Mouse (Mus musculus): ENCODE measurements at regions not wholly inside any gene's neighbourhood (a gene's known extent, or its start where the extent isn't known, plus 50 kb on each side); places are given as distances from the start of the nearest gene placed in this dataset.
A peak's percentile ranks its signal among the peaks of the same experiment; 100 is the strongest.

GRCm38 (mm10) chr9:61261739-61262333 is 110.3 kb upstream of the Tle3 start:
- DNase-seq (ENCODE audit: low spot score in 2 of 2): no peak

- DNase-seq (ENCODE audit: low spot score in 2 of 2): no peak
These were observed 108.8 kb upstream of the Tle3 start for GRCm38 (mm10) chr9:61263335-61263734.

GRCm38 (mm10) chr9:61265466-61265865 is 106.7 kb upstream of the Tle3 start:
- DNase-seq (ENCODE audit: low spot score in 2 of 2): no peak

GRCm38 (mm10) chr9:61266992-61267391 is 105.2 kb upstream of the Tle3 start:
- DNase-seq (ENCODE audit: low spot score in 2 of 2): no peak

GRCm38 (mm10) chr9:61267541-61267940 is 104.6 kb upstream of the Tle3 start:
- no peak for DNase-seq (ENCODE audit: low spot score in 2 of 2)

GRCm38 (mm10) chr9:61268162-61268561 is 104.0 kb upstream of the Tle3 start:
- DNase-seq (ENCODE audit: low spot score in 2 of 2): no peak

- DNase-seq (ENCODE audit: low spot score in 2 of 2): no peak
These were observed 103.5 kb upstream of the Tle3 start for GRCm38 (mm10) chr9:61268681-61269080.

GRCm38 (mm10) chr9:61269151-61269870 is 102.9 kb upstream of the Tle3 start:
- no peak for DNase-seq (ENCODE audit: low spot score in 2 of 2)

GRCm38 (mm10) chr9:61271243-61271642 is 100.9 kb upstream of the Tle3 start:
- no peak for DNase-seq (ENCODE audit: low spot score in 2 of 2)

GRCm38 (mm10) chr9:61271769-61272352 is 100.3 kb upstream of the Tle3 start:
- no peak for DNase-seq (ENCODE audit: low spot score in 2 of 2)

- no peak for DNase-seq (ENCODE audit: low spot score in 2 of 2)
These were observed 98.1 kb upstream of the Tle3 start for GRCm38 (mm10) chr9:61274020-61274419.

- DNase-seq (ENCODE audit: low spot score in 2 of 2): peak; percentile 10 to 38
These were observed 94.6 kb upstream of the Tle3 start for GRCm38 (mm10) chr9:61277369-61278215.

- DNase-seq (ENCODE audit: low spot score in 2 of 2): no peak
These were observed 93.9 kb upstream of the Tle3 start for GRCm38 (mm10) chr9:61278216-61278758.

GRCm38 (mm10) chr9:61279044-61279543 is 93.1 kb upstream of the Tle3 start:
- no peak for DNase-seq (ENCODE audit: low spot score in 2 of 2)

GRCm38 (mm10) chr9:61280856-61281582 is 91.1 kb upstream of the Tle3 start:
- no peak for DNase-seq (ENCODE audit: low spot score in 2 of 2)

- no peak for DNase-seq (ENCODE audit: low spot score in 2 of 2)
These were observed 88.9 kb upstream of the Tle3 start for GRCm38 (mm10) chr9:61283311-61283710.

GRCm38 (mm10) chr9:61284201-61285021 is 87.8 kb upstream of the Tle3 start:
- no peak for DNase-seq (ENCODE audit: low spot score in 2 of 2)

- no peak for DNase-seq (ENCODE audit: low spot score in 2 of 2)
These were observed 85.6 kb upstream of the Tle3 start for GRCm38 (mm10) chr9:61286561-61286960.

- DNase-seq (ENCODE audit: low spot score in 2 of 2): no peak
These were observed 83.0 kb upstream of the Tle3 start for GRCm38 (mm10) chr9:61289117-61289516.

GRCm38 (mm10) chr9:61289713-61290112 is 82.5 kb upstream of the Tle3 start:
- no peak for DNase-seq (ENCODE audit: low spot score in 2 of 2)

Measured in spleen, postnatal 10 days (tissue).